Mouse (Mus musculus) frontal cortex, postnatal 14 days (tissue): ENCODE results near the gene Iqcc.

Experiments
- DNase-seq, 2 experiments: peaks; one replicate each; pipeline ENCODE4 v3.0.0; 2022; ENCODE audit warnings: low spot score in 2 of 2

Gene Iqcc

DNA sequence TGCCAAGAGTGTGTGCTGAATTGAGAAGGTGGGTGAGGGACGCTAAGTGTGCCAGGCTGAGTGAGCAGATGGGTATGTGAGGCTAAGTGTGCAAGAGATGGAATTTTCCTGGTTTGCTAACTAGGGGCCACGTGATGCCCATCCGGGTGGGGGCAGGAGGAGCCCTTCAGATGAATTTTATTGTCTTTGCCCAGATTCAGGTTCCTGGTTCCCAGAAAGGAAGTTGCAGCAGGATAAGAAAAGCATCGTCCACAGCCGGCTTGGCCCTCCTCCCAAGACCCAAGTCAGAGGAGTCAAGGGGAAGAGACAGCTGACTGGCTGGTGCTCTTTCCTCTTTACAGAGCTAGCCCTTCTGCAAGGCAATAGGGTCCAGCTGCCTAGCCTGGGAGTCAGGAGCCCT, 40.4 kb downstream of the Iqcc start, which contains the start of gene Fam167b:
Gene Fam167b, minus strand, starts transcription at position 84 of the 400 bp plus-strand sequence.
- DNase-seq: no peak

GRCm38 (mm10) chr4:129577688-129578087, 41.2 kb downstream of the Iqcc start:
- DNase-seq: no peak

- DNase-seq: peak; percentile 33 to 38
Observed at GRCm38 (mm10) chr4:129576863-129577491, 41.9 kb downstream of the Iqcc start.

DNA sequence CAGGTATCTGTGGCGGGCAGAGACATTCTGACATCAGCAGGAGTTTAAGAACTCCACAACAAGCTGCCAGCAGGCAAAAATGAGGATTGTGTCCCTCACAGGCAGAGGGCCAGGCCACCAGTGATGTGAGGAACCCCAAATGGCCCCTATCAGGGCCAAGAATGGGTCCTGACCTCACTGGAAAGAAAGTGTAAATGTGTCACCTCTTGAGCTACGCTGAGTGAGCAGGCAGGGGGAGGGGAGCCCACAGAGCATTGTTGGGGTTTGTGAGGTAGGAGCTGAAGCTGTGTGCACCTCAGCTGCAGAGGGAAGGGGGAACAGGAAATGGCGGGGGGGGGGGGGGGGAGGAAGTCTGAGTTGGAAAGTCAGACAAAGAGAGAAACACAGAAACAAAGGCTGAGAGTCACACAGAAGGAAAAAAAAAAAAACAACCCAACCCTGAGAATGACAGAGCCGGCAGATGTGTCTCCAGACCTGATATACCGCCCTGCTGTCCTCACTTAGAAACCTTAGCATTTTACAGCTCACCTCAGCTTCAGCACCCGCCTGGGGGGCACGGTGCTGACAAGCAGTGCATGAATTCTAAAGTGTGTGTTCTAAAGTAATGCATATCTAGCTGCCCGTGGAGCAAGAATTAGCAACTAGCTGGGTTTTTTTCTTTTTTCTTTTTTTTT, 43.6 kb downstream of the Iqcc start:
- DNase-seq: no peak

DNA sequence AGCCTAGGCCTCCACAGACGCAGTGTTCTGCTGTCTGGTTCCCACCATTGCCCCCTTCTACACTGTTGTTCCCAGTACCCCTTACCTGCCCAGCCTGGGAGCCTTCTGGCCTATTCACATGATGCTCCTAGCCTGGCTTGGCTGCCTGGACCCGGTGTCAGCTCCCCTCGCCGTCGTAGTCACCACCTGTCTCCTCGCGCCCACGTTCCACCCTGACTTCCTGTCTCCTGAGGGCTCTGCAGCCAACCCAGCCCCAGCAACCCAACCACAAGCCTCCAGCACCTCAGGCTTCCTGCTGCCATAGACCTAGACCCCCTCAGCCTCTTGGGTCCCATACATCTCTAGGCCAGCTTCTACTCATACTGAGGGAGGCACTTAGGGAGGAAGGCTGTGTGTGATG, 45.5 kb downstream of the Iqcc start, which contains the start of gene Lck:
Gene Lck, minus strand, starts transcription at position 212 of the 400 bp plus-strand sequence.
- no peak for DNase-seq

DNA sequence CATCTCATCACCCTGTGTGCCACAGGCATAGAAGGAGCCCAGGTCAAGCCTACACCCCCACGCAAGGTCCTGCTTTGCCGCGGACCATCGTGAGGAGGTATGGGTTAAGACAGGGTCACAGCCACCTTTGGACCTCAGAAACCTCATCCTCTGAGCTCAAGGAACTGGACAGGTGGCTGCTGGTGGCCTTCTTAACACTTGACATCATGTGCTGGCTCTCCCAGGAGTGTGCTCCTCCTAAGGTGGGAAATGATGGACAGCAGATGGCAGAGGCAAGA, 45.9 kb downstream of the Iqcc start:
- DNase-seq: no peak

GRCm38 (mm10) chr4:129572236-129573092, 46.4 kb downstream of the Iqcc start:
- DNase-seq: no peak

GRCm38 (mm10) chr4:129571551-129572084, 47.3 kb downstream of the Iqcc start:
- DNase-seq: no peak

GRCm38 (mm10) chr4:129570028-129570427, 48.9 kb downstream of the Iqcc start:
- no peak for DNase-seq

DNA sequence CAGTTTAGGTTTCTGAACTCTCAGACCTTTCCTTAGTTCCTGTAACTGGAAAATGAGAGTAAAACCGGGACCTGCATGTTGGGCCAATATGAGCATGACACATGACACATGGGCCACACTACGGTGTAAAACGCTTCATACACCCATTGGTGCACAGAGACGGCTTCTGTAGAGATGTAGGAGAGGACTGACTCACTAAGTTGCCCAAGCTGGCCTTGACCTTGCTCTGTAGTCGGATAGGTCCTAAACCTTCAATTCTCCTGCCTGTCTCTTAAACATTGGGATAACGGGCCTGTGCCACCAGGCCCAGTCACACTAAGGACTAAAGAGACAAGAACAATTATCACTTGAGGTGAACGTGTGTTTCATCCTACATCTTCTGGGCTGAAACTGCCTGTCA, 50.5 kb downstream of the Iqcc start:
- no peak for DNase-seq

DNA sequence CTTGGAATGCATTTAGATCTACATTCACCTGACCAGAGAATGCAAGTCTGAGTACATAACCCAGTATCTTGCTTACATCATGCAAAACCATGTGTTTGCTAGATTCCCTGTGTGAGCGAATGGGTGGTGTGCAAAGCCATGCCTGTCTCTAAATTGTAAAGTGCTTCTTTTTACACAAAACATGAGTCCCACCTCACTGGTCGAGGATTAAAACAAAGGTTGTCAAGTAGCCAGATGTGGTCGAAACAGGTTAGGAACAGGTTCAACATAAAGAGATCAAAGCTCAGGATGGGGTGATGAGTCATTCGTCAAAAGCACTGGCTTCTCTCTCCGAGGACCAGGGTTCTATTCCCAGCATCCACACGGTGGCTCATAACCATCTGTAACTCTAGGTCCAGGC, 53.8 kb downstream of the Iqcc start:
- no peak for DNase-seq
